11 mouse cellular contexts compared by ENCODE assay signal in genomic region chr6:114898949-114899348, GRCm38 (mm10).
DNase-seq lines count a peak whose midpoint lies in the region; ATAC-seq and TF ChIP-seq lines count a peak whose summit lies in the region.
"Had no signal": no experiment of that assay in that cellular context is flagged by ENCODE, and none has a peak within 500 bp of the region (broad histone marks: within the 10 kb centered on the region; RNA-seq: fewer than 3 reads in every experiment).

No protein-coding gene starts in this region.

- H3K27me3 ChIP-seq in liver, embryonic 12.5 days (replicated peaks), result no peaks in the 10 kb centered on the region
- H3K27me3 ChIP-seq in embryonic facial prominence, embryonic 15.5 days, result no peaks in the 10 kb centered on the region
- H3K27me3 ChIP-seq: forebrain, embryonic 12.5 days had no signal

- intact Hi-C loops in gastrocnemius, adult 2 months (cut with DNase I), result no loop called here
- intact Hi-C loops in gastrocnemius, postnatal 36 days (cut with DNase I), result no loop called here
- intact Hi-C loops in left cerebral cortex, postnatal 14 days (cut with DNase I), result no loop called here

- DNase-seq in gastrocnemius, adult 2 months, result no peak
- DNase-seq in gastrocnemius, postnatal 36 days, result no peak
- DNase-seq in liver (no peak), 416B (ENCODE audit: low read depth) (peak; percentile 77)
- DNase-seq in left cerebral cortex, postnatal 14 days (ENCODE audit: low spot score in 2 of 2), result no peak
- no peak for DNase-seq in right cerebral cortex, adult 2 months (ENCODE audit: low spot score in 2 of 2)
- DNase-seq: left cerebral cortex, postnatal 4 days; spleen, adult 18-20 months had no signal

- no peak overlapping the region for H3K4me3 ChIP-seq in gastrocnemius, adult 2 months
- H3K4me3 ChIP-seq in liver, embryonic 12.5 days, result no peak overlapping the region
- no peak overlapping the region for H3K4me3 ChIP-seq in embryonic facial prominence, embryonic 15.5 days (replicated peaks)
- H3K4me3 ChIP-seq: forebrain, embryonic 12.5 days had no signal

- H3K36me3 ChIP-seq in liver, embryonic 12.5 days, result peaks cover 16% of the 10 kb centered on the region
- H3K36me3 ChIP-seq in embryonic facial prominence, embryonic 15.5 days, result peaks cover 6% of the 10 kb centered on the region; the same call in 1 of the 2 replicates

- no peak overlapping the region for H3K9ac ChIP-seq in liver, embryonic 12.5 days
- H3K9ac ChIP-seq in embryonic facial prominence, embryonic 15.5 days, result no peak overlapping the region
- H3K9ac ChIP-seq: forebrain, embryonic 12.5 days had no signal

- H3K4me2 ChIP-seq in liver, embryonic 12.5 days, result no peak overlapping the region
- no peak overlapping the region for H3K4me2 ChIP-seq in embryonic facial prominence, embryonic 15.5 days (replicated peaks)

- no peak for ATAC-seq in liver, embryonic 12.5 days
- no peak for ATAC-seq in embryonic facial prominence, embryonic 15.5 days (ENCODE audit: insufficient number of reproducible peaks, low FRiP score, low TSS enrichment, low read depth)

- no peak for TF ChIP-seq CTCF in gastrocnemius, adult 2 months (IDR thresholded peaks at IDR 0.05)

- 62% methylated on average over 4 of the region's 4 CpGs for WGBS in liver, embryonic 12.5 days (ENCODE audit: insufficient replicate concordance)
- 84% methylated on average over 4 of the region's 4 CpGs for WGBS in embryonic facial prominence, embryonic 15.5 days

- H3K9me3 ChIP-seq in liver, embryonic 12.5 days (replicated peaks), result no peaks in the 10 kb centered on the region
- H3K9me3 ChIP-seq in embryonic facial prominence, embryonic 15.5 days (replicated peaks), result no peaks in the 10 kb centered on the region
- H3K9me3 ChIP-seq: forebrain, embryonic 12.5 days had no signal

- H3K27ac ChIP-seq in gastrocnemius, adult 2 months, result peak overlapping the region; percentile 70
- H3K27ac ChIP-seq in liver, embryonic 12.5 days, result peak overlapping the region; percentile 94
- peak overlapping the region; percentile 83; the same call in 1 of the 2 replicates for H3K27ac ChIP-seq in embryonic facial prominence, embryonic 15.5 days (replicated peaks)

- peaks cover 74% of the 10 kb centered on the region for H3K4me1 ChIP-seq in liver, embryonic 12.5 days
- H3K4me1 ChIP-seq in embryonic facial prominence, embryonic 15.5 days, result peaks cover 65% of the 10 kb centered on the region
